Mouse (Mus musculus) embryo, embryonic 10.5 days (tissue): Measurements from ENCODE around the gene Mettl7a2.
"Not testable (repeated sequence)": the region's sequence is repeated elsewhere in the genome, so short reads cannot be mapped to it uniquely, and the experiment has no call there.

Source experiments
- DNase-seq: peaks from one replicate; pipeline ENCODE4 v3.0.0-alpha.2; 2015; ENCODE audit warnings: low spot score

Gene Mettl7a2

GRCm38 (mm10) chr15:100337847-100338246 is 15.2 kb upstream of the Mettl7a2 start:
- peak; percentile 58 for DNase-seq

GRCm38 (mm10) chr15:100341314-100341980 is 11.6 kb upstream of the Mettl7a2 start:
- DNase-seq: not testable (repeated sequence)

- no peak for DNase-seq
Observed at GRCm38 (mm10) chr15:100345484-100345883, 7.5 kb upstream of the Mettl7a2 start.

GRCm38 (mm10) chr15:100346761-100347160 is 6.2 kb upstream of the Mettl7a2 start:
- no peak for DNase-seq

- DNase-seq: no peak
Observed at GRCm38 (mm10) chr15:100349496-100349895, 3.5 kb upstream of the Mettl7a2 start.

GRCm38 (mm10) chr15:100351501-100352060 is 1.4 kb upstream of the Mettl7a2 start:
- no peak for DNase-seq

- not testable (repeated sequence) for DNase-seq
Observed at GRCm38 (mm10) chr15:100353399-100353798, 399 bp downstream of the Mettl7a2 start.

GRCm38 (mm10) chr15:100355876-100356275 is 2.9 kb downstream of the Mettl7a2 start:
- DNase-seq: no peak

GRCm38 (mm10) chr15:100364242-100364641 is 11.2 kb downstream of the Mettl7a2 start, which contains the start of gene Higd1c:
Gene Higd1c (plus strand): TSS chr15:100364542.
- DNase-seq: no peak

GRCm38 (mm10) chr15:100365967-100366366 is 13.0 kb downstream of the Mettl7a2 start:
- not testable (repeated sequence) for DNase-seq

GRCm38 (mm10) chr15:100367119-100367518 is 14.1 kb downstream of the Mettl7a2 start:
- no peak for DNase-seq

- peak; percentile 83 for DNase-seq
Observed at GRCm38 (mm10) chr15:100375066-100375465, 22.1 kb downstream of the Mettl7a2 start.

- not testable (repeated sequence) for DNase-seq
Observed at GRCm38 (mm10) chr15:100377847-100378505, 25.0 kb downstream of the Mettl7a2 start.

- DNase-seq: no peak
Observed at GRCm38 (mm10) chr15:100379658-100380057, 26.7 kb downstream of the Mettl7a2 start.

- no peak for DNase-seq
Observed at GRCm38 (mm10) chr15:100380104-100380503, 27.1 kb downstream of the Mettl7a2 start.

- no peak for DNase-seq
Observed at GRCm38 (mm10) chr15:100385705-100386104, 32.7 kb downstream of the Mettl7a2 start.

- DNase-seq: no peak
Observed at GRCm38 (mm10) chr15:100387544-100388223, 34.7 kb downstream of the Mettl7a2 start.

- no peak for DNase-seq
Observed at GRCm38 (mm10) chr15:100388224-100388835, 35.3 kb downstream of the Mettl7a2 start.

GRCm38 (mm10) chr15:100388886-100389285 is 35.9 kb downstream of the Mettl7a2 start:
- peak; percentile 22 for DNase-seq

GRCm38 (mm10) chr15:100391066-100391465 is 38.1 kb downstream of the Mettl7a2 start:
- no peak for DNase-seq

GRCm38 (mm10) chr15:100391599-100391998 is 38.6 kb downstream of the Mettl7a2 start:
- no peak for DNase-seq

GRCm38 (mm10) chr15:100393016-100393415 is 40.0 kb downstream of the Mettl7a2 start:
- DNase-seq: no peak
